Mouse (Mus musculus) ovary, adult 2 months (tissue): ENCODE measurements around the gene Rdh7. TPM values are rescaled to one million over a fixed set of nuclear protein-coding genes. Genes with fewer than 3 reads are reported as not detected.

ENCODE experiments used
- polyA plus RNA-seq: library from polyadenylated mRNA; depleted of rRNA; stranded (reverse); fragments of >200 nt; gene quantifications from 2 replicates; pipeline ENCODE4 v1.2.3, GENCODE M21; 2012; rRNA removed

Gene Rdh7
- 0.29 and 1.0 TPM in 2 replicates for polyA plus RNA-seq

DNA sequence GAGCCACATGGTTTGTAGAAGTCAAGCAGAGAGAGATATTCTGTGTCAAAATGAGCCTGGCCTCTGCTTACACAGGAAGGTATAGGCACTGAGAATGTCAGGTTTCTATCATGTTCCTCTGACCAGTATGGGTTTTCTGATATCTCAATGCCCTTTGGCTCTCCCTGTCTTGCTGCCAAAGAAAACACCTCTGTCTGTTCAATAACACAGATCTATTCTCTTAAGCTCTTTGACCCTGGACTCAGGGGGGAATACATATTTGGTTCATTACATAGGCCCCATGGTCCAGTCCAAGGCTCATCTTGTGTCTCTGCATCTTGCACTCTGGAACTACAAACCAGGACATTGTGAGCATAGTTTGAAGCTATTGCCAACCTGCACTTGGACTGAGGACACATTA lies at the start of gene Rdh7:
TSS of gene Rdh7 (minus strand) at position 213 of the 400 bp plus-strand sequence.

DNA sequence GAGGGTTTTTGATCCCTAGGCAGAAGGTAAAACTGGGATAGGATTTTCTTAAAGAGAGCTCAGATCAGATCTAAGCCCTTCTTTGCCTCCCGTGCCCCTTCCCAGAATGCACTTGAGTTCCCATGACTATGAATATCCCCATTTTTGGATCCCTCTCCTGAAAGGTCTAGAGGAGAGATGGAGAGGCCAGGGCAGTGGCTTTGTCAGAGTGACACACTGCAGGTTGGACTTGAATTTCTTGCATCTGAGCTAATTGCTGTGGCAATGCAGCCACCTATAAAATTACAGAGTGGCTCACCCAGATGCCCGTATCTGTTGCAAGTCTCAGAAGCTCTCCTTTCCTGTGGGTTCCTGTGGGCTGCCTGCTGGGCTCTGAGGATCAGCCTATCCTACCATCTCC lies 9.6 kb upstream of the Rdh7 start, which contains the start of gene Sdr9c7:
TSS of gene Sdr9c7 (plus strand) at position 301 of the 400 bp plus-strand sequence.

DNA sequence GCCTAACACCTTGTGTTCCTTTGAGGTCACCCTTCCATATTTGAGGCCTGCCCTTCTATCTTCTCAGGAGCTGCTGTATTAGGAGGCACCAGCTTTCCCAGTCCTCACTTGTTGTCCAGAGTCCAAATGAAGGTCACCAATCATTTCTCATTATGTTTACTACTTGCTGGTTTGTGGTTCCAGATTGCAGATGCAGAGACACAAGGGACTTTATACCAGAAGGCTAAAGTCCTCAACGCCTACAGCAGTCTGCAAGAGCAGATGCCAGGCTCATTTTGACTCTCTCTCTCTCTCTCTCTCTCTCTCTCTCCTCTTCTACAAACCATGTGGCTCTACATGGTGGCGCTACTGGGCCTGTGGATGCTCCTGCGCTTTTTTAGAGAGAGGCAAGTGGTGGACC lies 22.4 kb downstream of the Rdh7 start, which contains the start of gene Rdh16f2:
TSS of gene Rdh16f2 (plus strand) at position 243 of the 400 bp plus-strand sequence.

DNA sequence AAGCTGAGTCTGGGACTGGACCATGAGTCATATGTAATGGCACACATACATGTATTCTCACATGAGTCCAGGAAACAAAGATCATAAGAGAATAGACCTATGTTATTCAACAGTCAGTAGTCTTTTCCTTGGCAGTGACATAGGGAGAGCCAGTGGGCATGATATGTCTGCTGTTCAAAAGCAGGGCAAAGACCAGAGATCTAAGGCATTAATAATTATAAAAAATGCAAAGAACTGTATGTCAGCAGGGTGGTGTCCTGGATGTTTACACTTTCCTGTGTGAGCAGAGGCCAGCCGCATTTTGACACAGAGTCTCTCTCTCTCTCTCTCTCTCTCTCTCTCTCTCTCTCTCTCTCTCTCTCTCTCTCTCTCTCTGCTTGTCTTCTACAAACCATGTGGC lies 39.0 kb downstream of the Rdh7 start, which contains the start of gene Rdh19:
TSS of gene Rdh19 (plus strand) at position 301 of the 400 bp plus-strand sequence.

Other genes starting within 250 kb of the Rdh7 start
- gene Stat6, start 245.8 kb downstream of the Rdh7 start, polyA plus RNA-seq = 75.6 and 87.4 TPM in 2 replicates
- 3.8 and 4.5 TPM in 2 replicates for gene Nemp1, start 221.9 kb downstream of the Rdh7 start, polyA plus RNA-seq
- 70.9 and 87.8 TPM in 2 replicates for gene Nab2, start 220.2 kb downstream of the Rdh7 start, polyA plus RNA-seq
- 1.5 and 1.8 TPM in 2 replicates for gene Myo1a, start 183.6 kb downstream of the Rdh7 start, polyA plus RNA-seq
- gene Tac2, start 164.3 kb downstream of the Rdh7 start, polyA plus RNA-seq = 1.1 TPM in 1 of 2 replicates, not detected in the other
- gene Zbtb39, start 149.3 kb downstream of the Rdh7 start, polyA plus RNA-seq = 10.2 and 12.5 TPM in 2 replicates
- gene Gpr182, start 137.1 kb downstream of the Rdh7 start, polyA plus RNA-seq = 6.9 and 7.2 TPM in 2 replicates
- 0.27 and 0.28 TPM in 2 replicates for gene Rdh1, start 129.1 kb downstream of the Rdh7 start, polyA plus RNA-seq
- gene Rdh16f1, start 129.0 kb downstream of the Rdh7 start, polyA plus RNA-seq = 0.84 and 1.1 TPM in 2 replicates
- gene Rdh9, start 112.4 kb downstream of the Rdh7 start, polyA plus RNA-seq = 0.48 TPM in 1 of 2 replicates, not detected in the other
- 0.12 and 0.18 TPM in 2 replicates for gene Rdh16, start 87.7 kb downstream of the Rdh7 start, polyA plus RNA-seq
- gene Rdh19, start 38.9 kb downstream of the Rdh7 start, polyA plus RNA-seq = not detected in 2 replicates
- 0.24 TPM in 1 of 2 replicates, not detected in the other for gene Rdh16f2, start 22.3 kb downstream of the Rdh7 start, polyA plus RNA-seq
- 0.19 and 0.69 TPM in 2 replicates for gene Sdr9c7, start 9.7 kb upstream of the Rdh7 start, polyA plus RNA-seq
- 0.13 TPM in 1 of 2 replicates, not detected in the other for gene Hsd17b6, start 118.8 kb upstream of the Rdh7 start, polyA plus RNA-seq
- gene Prim1, start 126.4 kb upstream of the Rdh7 start, polyA plus RNA-seq = 2.9 and 3.9 TPM in 2 replicates
- 331 and 447 TPM in 2 replicates for gene Naca, start 146.8 kb upstream of the Rdh7 start, polyA plus RNA-seq
- 112 and 146 TPM in 2 replicates for gene Ptges3, start 170.1 kb upstream of the Rdh7 start, polyA plus RNA-seq
- gene Atp5b, start 194.5 kb upstream of the Rdh7 start, polyA plus RNA-seq = 3,893 and 4,487 TPM in 2 replicates
- 25.7 and 32.3 TPM in 2 replicates for gene Baz2a, start 202.8 kb upstream of the Rdh7 start, polyA plus RNA-seq